Mouse (Mus musculus): ENCODE measurements at regions not wholly inside any gene's neighbourhood (a gene's known extent, or its start where the extent isn't known, plus 50 kb on each side); places are given as distances from the start of the nearest gene placed in this dataset.
A peak's percentile ranks its signal among the peaks of the same experiment; 100 is the strongest.

GRCm38 (mm10) chr2:75147399-75147798, 321.8 kb downstream of the Mtx2 start:
- H3K9ac ChIP-seq = no peak overlapping the region
- H3K36me3 ChIP-seq = no peaks in the 10 kb centered on the region
- H3K27me3 ChIP-seq = peaks cover 57% of the 10 kb centered on the region
- H3K4me2 ChIP-seq = no peak overlapping the region
- H3K9me3 ChIP-seq = no peaks in the 10 kb centered on the region
- no peak overlapping the region for H3K4me3 ChIP-seq
- WGBS = 37% methylated on average over 9 of the region's 9 CpGs
- no peak for ATAC-seq (ENCODE audit: borderline replicate concordance, extremely low read depth, low FRiP score, low TSS enrichment)
- peaks cover 6% of the 10 kb centered on the region for H3K4me1 ChIP-seq
- H3K27ac ChIP-seq = no peak overlapping the region

GRCm38 (mm10) chr2:75147967-75148366, 322.4 kb downstream of the Mtx2 start:
- Histone ChIP-seq H3K4me1 (peaks cover 6% of the 10 kb centered on the region), H3K4me2 (no peak overlapping the region), H3K9me3 (no peaks in the 10 kb centered on the region), H3K36me3 (no peaks in the 10 kb centered on the region), H3K27ac (no peak overlapping the region), H3K27me3 (peaks cover 54% of the 10 kb centered on the region), H3K9ac (no peak overlapping the region), H3K4me3 (no peak overlapping the region)
- WGBS = 48% methylated on average over 8 of the region's 8 CpGs
- ATAC-seq (ENCODE audit: borderline replicate concordance, extremely low read depth, low FRiP score, low TSS enrichment) = no peak

- Histone ChIP-seq H3K9ac (no peak overlapping the region), H3K36me3 (no peaks in the 10 kb centered on the region), H3K27ac (no peak overlapping the region), H3K4me3 (no peak overlapping the region), H3K27me3 (peaks cover 44% of the 10 kb centered on the region), H3K4me1 (peaks cover 8% of the 10 kb centered on the region), H3K4me2 (no peak overlapping the region), H3K9me3 (no peaks in the 10 kb centered on the region)
- ATAC-seq (ENCODE audit: borderline replicate concordance, extremely low read depth, low FRiP score, low TSS enrichment) = no peak
- 79% methylated on average over 5 of the region's 5 CpGs for WGBS
Measured at GRCm38 (mm10) chr2:75149036-75149435, 323.4 kb downstream of the Mtx2 start.

- WGBS = 6% methylated on average over 12 of the region's 12 CpGs
- peak overlapping the region; percentile 19 for H3K4me3 ChIP-seq
- H3K4me2 ChIP-seq = peak overlapping the region; percentile 43
- H3K9me3 ChIP-seq = no peaks in the 10 kb centered on the region
- no peak for ATAC-seq (ENCODE audit: borderline replicate concordance, extremely low read depth, low FRiP score, low TSS enrichment)
- no peak overlapping the region for H3K27ac ChIP-seq
- H3K27me3 ChIP-seq = peaks cover 38% of the 10 kb centered on the region
- no peak overlapping the region for H3K9ac ChIP-seq
- peaks cover 8% of the 10 kb centered on the region for H3K4me1 ChIP-seq
- no peaks in the 10 kb centered on the region for H3K36me3 ChIP-seq
Measured at GRCm38 (mm10) chr2:75149562-75149961, 324.0 kb downstream of the Mtx2 start.

GRCm38 (mm10) chr2:75150986-75151385, 325.4 kb downstream of the Mtx2 start:
- 3% methylated on average over 6 of the region's 6 CpGs for WGBS
- H3K27ac ChIP-seq = no peak overlapping the region
- H3K9ac ChIP-seq = no peak overlapping the region
- H3K4me3 ChIP-seq = no peak overlapping the region
- peaks cover 8% of the 10 kb centered on the region for H3K4me1 ChIP-seq
- no peak for ATAC-seq (ENCODE audit: borderline replicate concordance, extremely low read depth, low FRiP score, low TSS enrichment)
- no peak overlapping the region for H3K4me2 ChIP-seq
- no peaks in the 10 kb centered on the region for H3K9me3 ChIP-seq
- H3K36me3 ChIP-seq = no peaks in the 10 kb centered on the region
- H3K27me3 ChIP-seq = peaks cover 29% of the 10 kb centered on the region

- no peak overlapping the region for H3K4me2 ChIP-seq
- H3K9me3 ChIP-seq = no peaks in the 10 kb centered on the region
- no peak overlapping the region for H3K4me3 ChIP-seq
- peaks cover 8% of the 10 kb centered on the region for H3K4me1 ChIP-seq
- no peak overlapping the region for H3K27ac ChIP-seq
- WGBS = 79% methylated on average over 8 of the region's 8 CpGs
- peaks cover 25% of the 10 kb centered on the region for H3K27me3 ChIP-seq
- no peaks in the 10 kb centered on the region for H3K36me3 ChIP-seq
- H3K9ac ChIP-seq = no peak overlapping the region
- ATAC-seq (ENCODE audit: borderline replicate concordance, extremely low read depth, low FRiP score, low TSS enrichment) = no peak
Measured at GRCm38 (mm10) chr2:75151519-75151918, 325.9 kb downstream of the Mtx2 start.

- Histone ChIP-seq H3K9ac (no peak overlapping the region), H3K36me3 (no peaks in the 10 kb centered on the region), H3K4me2 (no peak overlapping the region), H3K27ac (no peak overlapping the region), H3K9me3 (no peaks in the 10 kb centered on the region), H3K4me1 (peaks cover 8% of the 10 kb centered on the region), H3K27me3 (peaks cover 23% of the 10 kb centered on the region), H3K4me3 (no peak overlapping the region)
- WGBS = 37% methylated on average over 6 of the region's 6 CpGs
- no peak for ATAC-seq (ENCODE audit: borderline replicate concordance, extremely low read depth, low FRiP score, low TSS enrichment)
Measured at GRCm38 (mm10) chr2:75152477-75152990, 326.9 kb downstream of the Mtx2 start.

GRCm38 (mm10) chr2:75154448-75154847, 328.8 kb downstream of the Mtx2 start:
- H3K27me3 ChIP-seq = peaks cover 19% of the 10 kb centered on the region
- H3K4me2 ChIP-seq = 0 out of 2 replicates have a peak overlapping the region, but pooled peaks have one; percentile 11
- H3K9ac ChIP-seq = no peak overlapping the region
- no peaks in the 10 kb centered on the region for H3K9me3 ChIP-seq
- no peak overlapping the region for H3K27ac ChIP-seq
- H3K4me1 ChIP-seq = peaks cover 8% of the 10 kb centered on the region
- H3K4me3 ChIP-seq = no peak overlapping the region
- WGBS = 41% methylated on average over 3 of the region's 3 CpGs
- H3K36me3 ChIP-seq = no peaks in the 10 kb centered on the region
- no peak for ATAC-seq (ENCODE audit: borderline replicate concordance, extremely low read depth, low FRiP score, low TSS enrichment)

- H3K4me2 ChIP-seq = no peak overlapping the region
- H3K4me1 ChIP-seq = 0 out of 2 replicates have a peak, but pooled peaks cover 3% of the 10 kb centered on the region
- no peaks in the 10 kb centered on the region for H3K27me3 ChIP-seq
- no peak overlapping the region for H3K27ac ChIP-seq
- no peaks in the 10 kb centered on the region for H3K9me3 ChIP-seq
- no peak for ATAC-seq (ENCODE audit: borderline replicate concordance, extremely low read depth, low FRiP score, low TSS enrichment)
- no peak overlapping the region for H3K4me3 ChIP-seq
- no peaks in the 10 kb centered on the region for H3K36me3 ChIP-seq
- WGBS = 39% methylated on average over 3 of the region's 3 CpGs
- H3K9ac ChIP-seq = no peak overlapping the region
Measured at GRCm38 (mm10) chr2:75158581-75158980, 333.0 kb downstream of the Mtx2 start.

GRCm38 (mm10) chr2:75161075-75161474, 335.5 kb downstream of the Mtx2 start:
- H3K36me3 ChIP-seq = no peaks in the 10 kb centered on the region
- WGBS = 88% methylated on average over 14 of the region's 14 CpGs
- ATAC-seq (ENCODE audit: borderline replicate concordance, extremely low read depth, low FRiP score, low TSS enrichment) = no peak
- H3K4me3 ChIP-seq = no peak overlapping the region
- H3K4me2 ChIP-seq = no peak overlapping the region
- H3K9ac ChIP-seq = no peak overlapping the region
- H3K9me3 ChIP-seq = no peaks in the 10 kb centered on the region
- no peak overlapping the region for H3K27ac ChIP-seq
- no peaks in the 10 kb centered on the region for H3K4me1 ChIP-seq
- no peaks in the 10 kb centered on the region for H3K27me3 ChIP-seq

- Histone ChIP-seq H3K27ac (no peak overlapping the region), H3K36me3 (no peaks in the 10 kb centered on the region), H3K9me3 (no peaks in the 10 kb centered on the region), H3K9ac (no peak overlapping the region), H3K4me1 (no peaks in the 10 kb centered on the region), H3K27me3 (no peaks in the 10 kb centered on the region), H3K4me3 (no peak overlapping the region), H3K4me2 (no peak overlapping the region)
- no peak for ATAC-seq (ENCODE audit: borderline replicate concordance, extremely low read depth, low FRiP score, low TSS enrichment)
- WGBS = 74% methylated on average over 4 of the region's 4 CpGs
Measured at GRCm38 (mm10) chr2:75164987-75165386, 339.4 kb downstream of the Mtx2 start.

- Histone ChIP-seq H3K9ac (no peak overlapping the region), H3K36me3 (no peaks in the 10 kb centered on the region), H3K9me3 (no peaks in the 10 kb centered on the region), H3K4me2 (no peak overlapping the region), H3K4me3 (no peak overlapping the region), H3K4me1 (0 out of 2 replicates have a peak, but pooled peaks cover 5% of the 10 kb centered on the region), H3K27me3 (no peaks in the 10 kb centered on the region), H3K27ac (no peak overlapping the region)
- no peak for ATAC-seq (ENCODE audit: borderline replicate concordance, extremely low read depth, low FRiP score, low TSS enrichment)
- 79% methylated on average over 5 of the region's 5 CpGs for WGBS
Measured at GRCm38 (mm10) chr2:75176267-75176666, 350.7 kb downstream of the Mtx2 start.

- no peak overlapping the region for H3K9ac ChIP-seq
- no peak overlapping the region for H3K4me2 ChIP-seq
- no peak for ATAC-seq (ENCODE audit: borderline replicate concordance, extremely low read depth, low FRiP score, low TSS enrichment)
- no peaks in the 10 kb centered on the region for H3K27me3 ChIP-seq
- no peaks in the 10 kb centered on the region for H3K4me1 ChIP-seq
- no peak overlapping the region for H3K27ac ChIP-seq
- no peak overlapping the region for H3K4me3 ChIP-seq
- no peaks in the 10 kb centered on the region for H3K9me3 ChIP-seq
- H3K36me3 ChIP-seq = no peaks in the 10 kb centered on the region
- WGBS = 38% methylated on average over 4 of the region's 4 CpGs
Measured at GRCm38 (mm10) chr2:75183293-75183692, 357.7 kb downstream of the Mtx2 start.
